Mouse (Mus musculus): ENCODE measurements at regions not wholly inside any gene's neighbourhood (a gene's known extent, or its start where the extent isn't known, plus 50 kb on each side); places are given as distances from the start of the nearest gene placed in this dataset.

DNA sequence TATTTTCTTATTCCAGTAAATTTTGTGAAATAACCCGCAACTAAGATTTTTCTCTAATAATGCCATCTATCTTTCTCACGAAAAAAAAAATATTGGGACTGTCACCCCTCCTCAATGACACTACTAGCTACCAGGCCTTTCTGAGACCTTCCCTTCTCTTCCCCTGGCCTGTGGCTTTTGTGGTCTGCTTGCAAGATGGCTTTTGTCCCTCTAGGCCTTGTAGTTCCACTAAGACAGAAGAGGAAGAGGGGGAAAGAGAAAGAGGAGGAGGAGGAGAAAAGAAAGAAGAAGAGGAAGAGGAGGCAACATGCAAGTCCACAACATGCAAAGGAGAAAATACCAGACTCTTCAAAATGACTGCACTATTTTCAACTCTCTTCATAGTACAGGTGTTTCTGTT, 590.9 kb upstream of the Sall1 start:
- H3K4me3 ChIP-seq (ENCODE audit: insufficient read depth, low read depth, low read length): no peak overlapping the region
- no peak overlapping the region for H3K27ac ChIP-seq (replicated peaks; ENCODE audit: low read depth, low read length)
- no peaks in the 10 kb centered on the region for H3K4me1 ChIP-seq (ENCODE audit: control insufficient read depth, insufficient read depth, insufficient read length, low read length)

- Histone ChIP-seq H3K4me3 (ENCODE audit: insufficient read depth, low read depth, low read length) (no peak overlapping the region), H3K4me1 (ENCODE audit: control insufficient read depth, insufficient read depth, insufficient read length, low read length) (no peaks in the 10 kb centered on the region), H3K27ac (replicated peaks; ENCODE audit: low read depth, low read length) (no peak overlapping the region)
Measured at GRCm38 (mm10) chr8:89632304-89632703, 588.3 kb upstream of the Sall1 start.

GRCm38 (mm10) chr8:89630540-89630939, 586.6 kb upstream of the Sall1 start:
- no peaks in the 10 kb centered on the region for H3K4me1 ChIP-seq (ENCODE audit: control insufficient read depth, insufficient read depth, insufficient read length, low read length)
- H3K4me3 ChIP-seq (ENCODE audit: insufficient read depth, low read depth, low read length): no peak overlapping the region

DNA sequence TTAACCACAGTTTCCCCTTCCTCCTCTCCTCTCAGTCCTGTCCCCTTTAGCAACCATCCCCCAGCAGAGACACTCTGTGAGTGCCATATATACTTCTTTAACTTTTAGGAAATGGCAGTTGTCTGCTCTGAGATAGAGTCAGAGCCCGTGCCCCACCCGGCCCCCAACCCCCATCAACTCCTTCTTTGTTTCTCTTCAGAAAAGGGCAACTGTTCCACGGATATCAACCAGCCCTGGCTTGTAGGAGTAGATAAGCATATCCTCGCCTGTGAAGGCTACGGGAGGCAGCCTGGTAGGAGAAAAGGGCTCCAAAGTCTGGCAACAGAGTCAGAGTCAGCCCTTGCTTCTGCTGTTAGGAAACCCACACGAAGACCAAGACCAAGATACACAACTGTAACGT, 574.1 kb upstream of the Sall1 start:
- H3K4me3 ChIP-seq (ENCODE audit: insufficient read depth, low read depth, low read length): no peak overlapping the region
- no peaks in the 10 kb centered on the region for H3K4me1 ChIP-seq (ENCODE audit: control insufficient read depth, insufficient read depth, insufficient read length, low read length)
- no peak overlapping the region for H3K27ac ChIP-seq (replicated peaks; ENCODE audit: low read depth, low read length)

More at GRCm38 (mm10) chr8:89630540-89630939, 586.6 kb upstream of the Sall1 start:
- H3K27ac ChIP-seq (replicated peaks; ENCODE audit: low read depth, low read length): no peak overlapping the region

DNA sequence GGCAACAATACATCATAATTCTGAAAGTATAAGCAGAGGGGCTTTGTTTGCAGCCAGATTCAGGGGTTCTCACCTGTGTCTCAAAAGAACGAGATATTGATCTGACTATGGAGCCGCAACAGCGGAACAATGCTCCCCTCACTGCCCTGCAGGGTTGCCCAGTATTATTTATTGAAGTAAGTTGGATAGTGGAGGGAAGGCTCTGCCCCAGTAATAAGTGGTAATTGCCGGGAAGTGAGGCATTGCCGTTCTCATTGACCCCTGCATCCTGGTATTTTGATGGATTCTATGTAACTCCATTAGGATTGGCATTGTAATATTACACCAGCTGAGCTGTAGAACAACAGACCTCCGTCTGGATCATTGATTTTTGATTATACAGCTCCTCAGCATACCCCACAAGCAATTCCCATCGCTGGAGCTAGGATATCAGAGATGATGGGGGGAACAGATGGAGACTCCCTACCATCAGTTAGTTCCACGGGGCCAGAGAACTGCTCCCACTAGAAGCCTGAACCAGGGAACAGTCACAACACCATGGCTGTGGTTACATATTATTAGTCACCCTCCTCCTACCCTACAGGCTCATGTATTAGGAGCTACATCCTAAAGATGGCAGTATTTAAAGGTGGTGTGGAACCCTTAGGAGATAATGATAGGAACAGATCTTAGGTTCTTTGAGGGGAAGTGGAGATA, 572.0 kb upstream of the Sall1 start:
- no peaks in the 10 kb centered on the region for H3K4me1 ChIP-seq (ENCODE audit: control insufficient read depth, insufficient read depth, insufficient read length, low read length)
- H3K4me3 ChIP-seq (ENCODE audit: insufficient read depth, low read depth, low read length): no peak overlapping the region
- no peak overlapping the region for H3K27ac ChIP-seq (replicated peaks; ENCODE audit: low read depth, low read length)

DNA sequence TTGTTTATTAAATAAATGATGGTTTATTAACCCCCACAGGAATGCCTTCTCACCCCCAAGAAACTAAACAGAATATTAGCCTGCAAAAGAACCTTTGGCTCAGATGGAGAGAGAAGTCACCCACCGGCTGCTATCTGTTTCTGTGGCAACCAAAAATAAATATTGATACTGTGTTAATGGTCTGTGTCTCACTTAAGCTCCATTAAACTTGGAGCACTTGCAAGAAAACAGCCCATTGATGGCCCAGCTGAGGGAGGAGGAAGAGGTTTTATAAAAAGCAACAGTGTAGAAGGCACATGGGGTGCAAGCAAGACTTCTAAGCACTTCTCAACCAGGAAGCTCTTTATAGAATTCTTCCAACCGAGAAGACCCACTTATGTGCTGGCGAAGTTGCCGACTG, 565.1 kb upstream of the Sall1 start:
- no peak overlapping the region for H3K4me3 ChIP-seq (ENCODE audit: insufficient read depth, low read depth, low read length)
- H3K27ac ChIP-seq (replicated peaks; ENCODE audit: low read depth, low read length): no peak overlapping the region
- H3K4me1 ChIP-seq (ENCODE audit: control insufficient read depth, insufficient read depth, insufficient read length, low read length): no peaks in the 10 kb centered on the region

DNA sequence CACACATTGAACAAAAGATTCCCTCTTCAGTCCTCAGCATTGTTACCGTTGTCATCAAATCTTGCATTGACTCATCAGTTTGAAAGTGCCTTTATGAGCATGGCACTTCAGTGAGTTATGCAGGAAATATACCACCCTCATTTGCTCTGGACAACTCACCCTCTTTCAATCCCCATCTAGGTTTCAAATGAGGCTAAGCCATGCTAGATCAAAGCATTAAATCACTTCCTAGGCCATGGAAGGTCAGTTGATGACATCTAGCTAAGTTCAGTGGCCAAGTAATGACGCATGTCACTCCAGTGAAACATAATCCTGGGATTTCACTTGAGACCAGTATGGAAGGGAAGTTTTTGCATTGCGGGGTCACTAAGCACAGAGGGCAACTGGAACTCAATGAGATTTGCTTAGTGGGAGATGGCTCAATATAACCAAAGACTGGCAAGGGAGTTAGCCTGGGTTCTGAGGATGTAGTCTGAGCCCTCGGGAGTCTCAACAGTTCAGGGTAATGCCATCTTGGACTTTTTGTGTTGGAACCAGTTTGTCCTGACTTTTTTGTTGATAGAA, 562.0 kb upstream of the Sall1 start:
- no peaks in the 10 kb centered on the region for H3K4me1 ChIP-seq (ENCODE audit: control insufficient read depth, insufficient read depth, insufficient read length, low read length)
- H3K27ac ChIP-seq (replicated peaks; ENCODE audit: low read depth, low read length): no peak overlapping the region
- no peak overlapping the region for H3K4me3 ChIP-seq (ENCODE audit: insufficient read depth, low read depth, low read length)

- no peak overlapping the region for H3K27ac ChIP-seq (replicated peaks; ENCODE audit: low read depth, low read length)
- H3K4me3 ChIP-seq (ENCODE audit: insufficient read depth, low read depth, low read length): no peak overlapping the region
- no peaks in the 10 kb centered on the region for H3K4me1 ChIP-seq (ENCODE audit: control insufficient read depth, insufficient read depth, insufficient read length, low read length)
Measured at GRCm38 (mm10) chr8:89604461-89604860, 560.5 kb upstream of the Sall1 start.

- no peaks in the 10 kb centered on the region for H3K4me1 ChIP-seq (ENCODE audit: control insufficient read depth, insufficient read depth, insufficient read length, low read length)
Measured at GRCm38 (mm10) chr8:89596380-89596779, 552.4 kb upstream of the Sall1 start.

DNA sequence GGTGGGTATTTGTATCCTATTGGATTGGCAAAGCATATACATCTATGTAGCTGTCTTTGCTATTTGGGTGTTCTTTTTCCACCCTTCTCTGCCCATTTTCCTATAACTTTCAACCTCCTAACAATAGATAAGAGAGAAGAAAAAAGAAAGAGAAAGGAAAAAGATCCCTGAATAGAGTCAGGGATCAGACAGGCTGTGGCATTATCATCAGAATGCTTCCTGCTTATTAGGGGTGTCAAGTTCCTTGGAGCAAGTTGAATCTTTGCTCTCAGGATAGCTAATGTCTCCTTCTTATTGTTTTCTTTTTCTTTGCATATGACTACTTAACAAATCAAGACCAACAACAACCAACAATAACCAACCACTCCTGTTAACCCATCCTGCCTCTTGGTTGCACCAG, 539.1 kb upstream of the Sall1 start:
- Histone ChIP-seq H3K27ac (replicated peaks; ENCODE audit: low read depth, low read length) (no peak overlapping the region), H3K4me3 (ENCODE audit: insufficient read depth, low read depth, low read length) (no peak overlapping the region), H3K4me1 (ENCODE audit: control insufficient read depth, insufficient read depth, insufficient read length, low read length) (no peaks in the 10 kb centered on the region)

More at GRCm38 (mm10) chr8:89596380-89596779, 552.4 kb upstream of the Sall1 start:
- no peak overlapping the region for H3K4me3 ChIP-seq (ENCODE audit: insufficient read depth, low read depth, low read length)
- no peak overlapping the region for H3K27ac ChIP-seq (replicated peaks; ENCODE audit: low read depth, low read length)

GRCm38 (mm10) chr8:89582566-89582965, 538.6 kb upstream of the Sall1 start:
- no peak overlapping the region for H3K27ac ChIP-seq (replicated peaks; ENCODE audit: low read depth, low read length)
- H3K4me3 ChIP-seq (ENCODE audit: insufficient read depth, low read depth, low read length): no peak overlapping the region
- H3K4me1 ChIP-seq (ENCODE audit: control insufficient read depth, insufficient read depth, insufficient read length, low read length): no peaks in the 10 kb centered on the region

- H3K4me1 ChIP-seq (ENCODE audit: control insufficient read depth, insufficient read depth, insufficient read length, low read length): no peaks in the 10 kb centered on the region
- H3K27ac ChIP-seq (replicated peaks; ENCODE audit: low read depth, low read length): no peak overlapping the region
Measured at GRCm38 (mm10) chr8:89571816-89572215, 527.9 kb upstream of the Sall1 start.

DNA sequence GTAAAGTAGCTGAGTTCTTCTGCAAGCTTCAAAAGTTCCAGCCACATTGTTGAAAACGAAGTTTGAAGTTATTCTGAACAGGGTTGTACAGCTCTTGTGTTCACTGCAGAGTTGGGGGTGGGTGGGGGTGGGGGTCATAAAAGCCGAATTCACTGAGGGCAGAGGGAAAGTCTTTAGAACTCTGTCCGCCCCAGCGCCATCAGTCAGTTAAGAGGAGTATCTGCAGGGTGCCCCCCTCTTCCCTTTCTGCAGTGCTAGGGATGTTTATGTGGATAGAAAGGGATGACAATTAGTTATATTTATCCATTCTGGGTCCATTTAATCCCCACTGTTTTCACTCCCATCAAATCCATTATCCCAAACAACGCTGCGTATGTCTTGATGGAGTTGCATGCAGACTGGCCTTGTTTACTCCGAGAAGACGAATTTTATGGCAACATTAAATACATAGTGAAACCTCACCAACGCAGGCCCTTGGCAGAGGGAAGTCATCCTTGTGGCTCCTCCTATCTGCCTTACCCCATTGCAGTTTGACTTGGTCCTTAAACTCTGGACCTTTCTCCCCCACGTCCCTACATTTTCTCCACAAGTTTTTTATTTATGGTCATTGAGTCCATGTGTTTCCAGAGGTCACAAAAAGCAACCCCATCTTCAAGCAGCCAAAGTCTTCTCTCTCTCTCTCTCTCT, 526.8 kb upstream of the Sall1 start:
- no peak overlapping the region for H3K4me3 ChIP-seq (ENCODE audit: insufficient read depth, low read depth, low read length)
- no peak overlapping the region for H3K27ac ChIP-seq (replicated peaks; ENCODE audit: low read depth, low read length)
- H3K4me1 ChIP-seq (ENCODE audit: control insufficient read depth, insufficient read depth, insufficient read length, low read length): no peaks in the 10 kb centered on the region

More at GRCm38 (mm10) chr8:89571816-89572215, 527.9 kb upstream of the Sall1 start:
- no peak overlapping the region for H3K4me3 ChIP-seq (ENCODE audit: insufficient read depth, low read depth, low read length)

DNA sequence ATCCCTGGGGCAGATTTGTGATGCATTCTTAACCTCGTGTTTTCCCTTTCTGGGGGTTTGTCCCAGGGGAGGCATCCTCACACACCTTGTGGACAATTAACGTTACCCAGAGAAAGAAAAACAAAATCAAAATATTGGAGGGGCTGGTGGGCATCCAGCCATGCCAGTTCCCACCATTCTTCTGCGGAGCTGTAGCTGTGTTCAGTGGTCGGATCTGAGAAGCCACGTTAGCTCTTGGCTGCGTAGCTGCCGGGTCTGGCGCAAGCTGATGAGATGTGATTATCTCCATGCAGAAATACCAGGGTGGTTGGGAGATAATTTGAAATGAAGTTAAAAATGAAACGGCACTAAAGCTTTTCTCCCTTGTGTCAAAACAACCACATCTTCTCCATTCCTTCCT, 525.4 kb upstream of the Sall1 start:
- Histone ChIP-seq H3K4me1 (ENCODE audit: control insufficient read depth, insufficient read depth, insufficient read length, low read length) (no peaks in the 10 kb centered on the region), H3K27ac (replicated peaks; ENCODE audit: low read depth, low read length) (no peak overlapping the region), H3K4me3 (ENCODE audit: insufficient read depth, low read depth, low read length) (no peak overlapping the region)

- Histone ChIP-seq H3K4me3 (ENCODE audit: insufficient read depth, low read depth, low read length) (no peak overlapping the region), H3K4me1 (ENCODE audit: control insufficient read depth, insufficient read depth, insufficient read length, low read length) (no peaks in the 10 kb centered on the region), H3K27ac (replicated peaks; ENCODE audit: low read depth, low read length) (no peak overlapping the region)
Measured at GRCm38 (mm10) chr8:89568641-89569040, 524.7 kb upstream of the Sall1 start.

DNA sequence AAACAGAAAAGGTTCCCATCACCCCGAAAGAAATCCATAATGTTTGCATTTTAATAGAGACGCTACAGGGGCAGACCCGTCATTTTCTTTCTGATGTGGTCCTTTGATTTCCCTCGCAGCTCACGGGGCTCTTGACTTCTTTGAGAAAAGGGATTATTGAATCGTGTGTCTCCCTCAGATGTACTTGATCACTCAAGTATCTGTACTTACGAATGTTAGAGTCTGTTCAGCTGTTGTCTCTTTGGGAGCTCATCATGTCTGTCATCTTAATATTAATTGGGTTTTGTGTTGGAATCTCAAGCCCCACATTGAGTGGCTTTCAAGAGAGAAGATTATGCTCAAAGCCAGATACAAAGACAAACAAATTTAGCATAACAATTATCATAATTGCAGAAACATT, 523.0 kb upstream of the Sall1 start:
- no peaks in the 10 kb centered on the region for H3K4me1 ChIP-seq (ENCODE audit: control insufficient read depth, insufficient read depth, insufficient read length, low read length)
- H3K27ac ChIP-seq (replicated peaks; ENCODE audit: low read depth, low read length): no peak overlapping the region
- no peak overlapping the region for H3K4me3 ChIP-seq (ENCODE audit: insufficient read depth, low read depth, low read length)

Measured in brown adipose tissue, adult 24 weeks (tissue).